Mouse (Mus musculus): Measurements from ENCODE around the gene Lipt1. TPM values are rescaled to one million over a fixed set of nuclear protein-coding genes. Genes with fewer than 3 reads are reported as not detected.

The Lipt1 gene
- polyA plus RNA-seq, 1 experiment from 2014 or later: 6.6 TPM

- Histone ChIP-seq H3K27me3 (replicated peaks; ENCODE audit: insufficient read depth, low read length) (no peaks in the 10 kb centered on the region), H3K9ac (replicated peaks; ENCODE audit: low read depth) (no peak overlapping the region), H3K4me3 (ENCODE audit: low read depth, low read length) (no peak overlapping the region), H3K27ac (ENCODE audit: low read length) (no peak overlapping the region), H3K9me3 (ENCODE audit: low read length) (no peaks in the 10 kb centered on the region), H3K36me3 (ENCODE audit: insufficient read depth, low read length) (peaks cover 14% of the 10 kb centered on the region; the same call in 1 of the 2 replicates), H3K4me2 (replicated peaks; ENCODE audit: low read depth, low read length) (no peak overlapping the region), H3K4me1 (ENCODE audit: insufficient read depth, low read depth, low read length) (peaks cover 3% of the 10 kb centered on the region; the same call in 1 of the 2 replicates)
- DNase-seq (ENCODE audit: low spot score) (no peak), ATAC-seq (no peak)
- TF ChIP-seq CTCF (IDR thresholded peaks at IDR 0.05) (no peak), EP300 (IDR thresholded peaks at IDR 0.05) (no peak)
- 84% methylated on average over 4 of the region's 4 CpGs for WGBS
Observed at GRCm38 (mm10) chr1:37873157-37873556, 1.6 kb downstream of the Lipt1 start.

DNA sequence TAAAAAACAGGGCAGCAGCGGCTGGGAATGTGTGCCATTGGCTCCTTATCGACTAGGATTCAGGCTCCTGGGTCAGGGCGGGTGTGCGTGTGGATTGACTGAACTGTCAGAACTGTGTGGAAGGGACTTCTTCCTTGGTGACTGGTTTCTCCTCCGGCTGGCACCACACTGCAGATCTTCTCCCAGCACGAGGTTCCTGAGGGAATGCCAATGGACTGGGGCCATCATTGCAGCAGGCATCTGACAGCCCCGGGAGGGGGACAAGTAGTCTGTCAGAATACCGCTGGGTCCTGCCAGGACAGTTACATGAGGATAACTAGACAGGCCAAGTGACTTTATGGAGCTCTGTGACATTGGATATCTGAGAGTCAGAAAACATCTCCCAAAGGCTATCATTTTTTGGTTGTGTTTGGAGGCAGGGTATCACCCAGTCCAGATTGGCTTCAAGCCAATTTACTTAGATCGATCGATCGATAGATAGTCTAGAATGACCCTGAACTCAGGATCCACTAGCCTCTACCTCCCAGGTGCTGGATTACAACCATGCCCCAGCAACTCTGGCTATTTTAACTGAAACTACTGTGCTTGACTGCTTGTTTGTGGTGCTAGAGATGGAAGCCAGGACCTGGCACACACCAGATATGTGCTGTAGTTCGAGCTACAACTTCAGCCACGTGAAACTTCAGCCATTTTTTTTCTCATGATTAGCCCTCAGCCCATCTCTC, 6.4 kb downstream of the Lipt1 start:
- H3K9ac ChIP-seq (replicated peaks; ENCODE audit: low read depth): no peak overlapping the region
- no peak overlapping the region for H3K4me2 ChIP-seq (replicated peaks; ENCODE audit: low read depth, low read length)
- WGBS: 93% methylated on average over 13 of the region's 13 CpGs
- H3K4me3 ChIP-seq (ENCODE audit: low read depth, low read length): no peak overlapping the region
- H3K27me3 ChIP-seq (replicated peaks; ENCODE audit: insufficient read depth, low read length): no peaks in the 10 kb centered on the region
- ATAC-seq: no peak
- H3K4me1 ChIP-seq (ENCODE audit: insufficient read depth, low read depth, low read length): no peaks in the 10 kb centered on the region; the same call in 1 of the 2 replicates
- H3K9me3 ChIP-seq (ENCODE audit: low read length): no peaks in the 10 kb centered on the region
- H3K36me3 ChIP-seq (ENCODE audit: insufficient read depth, low read length): peaks cover 42% of the 10 kb centered on the region
- DNase-seq (ENCODE audit: low spot score): no peak
- H3K27ac ChIP-seq (ENCODE audit: low read length): no peak overlapping the region
- no peak for TF ChIP-seq CTCF (IDR thresholded peaks at IDR 0.05)
- no peak for TF ChIP-seq EP300 (IDR thresholded peaks at IDR 0.05)

- no peak overlapping the region for H3K4me3 ChIP-seq (ENCODE audit: low read depth, low read length)
- no peak for ATAC-seq
- no peaks in the 10 kb centered on the region for H3K9me3 ChIP-seq (ENCODE audit: low read length)
- TF ChIP-seq CTCF (IDR thresholded peaks at IDR 0.05) (no peak), EP300 (IDR thresholded peaks at IDR 0.05) (no peak)
- no peak overlapping the region for H3K4me2 ChIP-seq (replicated peaks; ENCODE audit: low read depth, low read length)
- no peak overlapping the region for H3K27ac ChIP-seq (ENCODE audit: low read length)
- 85% methylated on average over 4 of the region's 4 CpGs for WGBS
- H3K36me3 ChIP-seq (ENCODE audit: insufficient read depth, low read length): peaks cover 28% of the 10 kb centered on the region
- no peak for DNase-seq (ENCODE audit: low spot score)
- no peak overlapping the region for H3K9ac ChIP-seq (replicated peaks; ENCODE audit: low read depth)
- H3K27me3 ChIP-seq (replicated peaks; ENCODE audit: insufficient read depth, low read length): no peaks in the 10 kb centered on the region
- H3K4me1 ChIP-seq (ENCODE audit: insufficient read depth, low read depth, low read length): no peaks in the 10 kb centered on the region
Observed at GRCm38 (mm10) chr1:37883411-37883810, 11.9 kb downstream of the Lipt1 start.

GRCm38 (mm10) chr1:37884451-37884850, 12.9 kb downstream of the Lipt1 start:
- TF ChIP-seq CTCF (IDR thresholded peaks at IDR 0.05) (no peak), EP300 (IDR thresholded peaks at IDR 0.05) (no peak)
- WGBS: 65% methylated on average over 4 of the region's 4 CpGs
- Histone ChIP-seq H3K4me2 (replicated peaks; ENCODE audit: low read depth, low read length) (no peak overlapping the region), H3K27me3 (replicated peaks; ENCODE audit: insufficient read depth, low read length) (no peaks in the 10 kb centered on the region), H3K9ac (replicated peaks; ENCODE audit: low read depth) (no peak overlapping the region), H3K27ac (ENCODE audit: low read length) (no peak overlapping the region), H3K4me1 (ENCODE audit: insufficient read depth, low read depth, low read length) (no peaks in the 10 kb centered on the region), H3K36me3 (ENCODE audit: insufficient read depth, low read length) (peaks cover 19% of the 10 kb centered on the region), H3K9me3 (ENCODE audit: low read length) (no peaks in the 10 kb centered on the region), H3K4me3 (ENCODE audit: low read depth, low read length) (no peak overlapping the region)
- ATAC-seq (no peak), DNase-seq (ENCODE audit: low spot score) (peak; percentile 40)

DNA sequence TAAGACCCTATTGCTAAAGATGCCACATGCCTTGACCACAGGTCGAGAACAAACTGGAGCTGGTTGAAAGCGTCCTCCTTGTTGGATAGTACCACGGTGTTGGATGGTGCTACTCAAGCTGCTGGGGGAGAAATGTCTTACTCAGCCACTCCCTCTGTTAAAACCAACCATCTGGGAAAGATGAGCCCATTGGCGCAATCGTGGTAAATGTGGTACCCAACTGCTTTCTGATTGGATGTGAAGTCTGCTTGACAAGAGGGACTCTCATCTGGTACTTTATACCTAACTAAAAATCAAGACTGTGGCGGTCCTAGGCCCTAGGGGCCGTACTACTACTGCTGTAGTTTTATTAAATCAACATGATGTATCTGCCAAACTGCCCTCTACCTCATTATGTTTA, 17.7 kb downstream of the Lipt1 start:
- Histone ChIP-seq H3K9me3 (ENCODE audit: low read length) (no peaks in the 10 kb centered on the region), H3K36me3 (ENCODE audit: insufficient read depth, low read length) (no peaks in the 10 kb centered on the region), H3K4me3 (ENCODE audit: low read depth, low read length) (peak overlapping the region; percentile 77), H3K9ac (replicated peaks; ENCODE audit: low read depth) (peak overlapping the region; percentile 46), H3K4me2 (replicated peaks; ENCODE audit: low read depth, low read length) (peak overlapping the region; percentile 64), H3K27me3 (replicated peaks; ENCODE audit: insufficient read depth, low read length) (no peaks in the 10 kb centered on the region), H3K4me1 (ENCODE audit: insufficient read depth, low read depth, low read length) (no peaks in the 10 kb centered on the region; the same call in 1 of the 2 replicates), H3K27ac (ENCODE audit: low read length) (peak overlapping the region; percentile 89)
- no peak for TF ChIP-seq EP300 (IDR thresholded peaks at IDR 0.05)
- no peak for TF ChIP-seq CTCF (IDR thresholded peaks at IDR 0.05)
- 72% methylated on average over 7 of the region's 7 CpGs for WGBS
- DNase-seq (ENCODE audit: low spot score): no peak
- no peak for ATAC-seq

DNA sequence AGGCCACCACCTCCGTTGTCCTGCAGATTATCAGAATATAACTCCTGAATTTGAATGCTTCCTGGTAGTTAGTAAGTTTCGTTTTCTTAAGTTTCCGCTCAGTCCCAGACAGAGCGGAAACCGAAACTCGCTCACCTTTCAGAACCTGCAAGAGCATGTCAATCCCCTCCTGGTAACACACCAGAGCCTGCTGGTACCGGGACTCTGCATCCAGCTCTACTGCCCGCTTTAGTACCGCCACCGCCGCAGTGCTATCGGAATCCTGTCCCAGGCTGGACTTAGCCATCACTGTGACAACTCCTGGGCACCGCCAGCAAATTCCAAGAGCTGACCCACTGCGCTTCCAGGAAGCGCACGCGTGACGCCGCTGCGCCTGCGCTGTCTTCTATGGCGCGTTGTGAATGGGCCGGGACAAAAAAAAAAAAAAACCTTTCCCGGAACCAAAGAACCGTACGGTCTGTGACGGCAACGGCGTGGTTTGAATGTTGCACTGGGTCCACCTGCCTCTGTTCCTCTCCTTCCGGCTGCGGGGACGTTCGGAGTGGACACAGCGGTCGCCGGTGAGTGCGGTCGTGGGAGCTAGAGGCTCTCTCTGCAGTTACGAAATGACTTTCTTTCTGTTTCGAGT, 18.6 kb downstream of the Lipt1 start, which contains the start of the genes Mitd1 and Mrpl30:
Gene Mitd1, minus strand, starts transcription at position 387 of the 628 bp plus-strand sequence.
Gene Mrpl30, plus strand, starts transcription at position 453 of the 628 bp plus-strand sequence.
- Histone ChIP-seq H3K9me3 (ENCODE audit: low read length) (no peaks in the 10 kb centered on the region), H3K27ac (ENCODE audit: low read length) (peak within 1 kb of the TSS; percentile 89), H3K9ac (replicated peaks; ENCODE audit: low read depth) (peak within 1 kb of the TSS; percentile 59), H3K36me3 (ENCODE audit: insufficient read depth, low read length) (no peaks in the 10 kb centered on the region), H3K4me2 (replicated peaks; ENCODE audit: low read depth, low read length) (peak within 1 kb of the TSS; percentile 68), H3K4me1 (ENCODE audit: insufficient read depth, low read depth, low read length) (no peaks in the 10 kb centered on the region; the same call in 1 of the 2 replicates), H3K4me3 (ENCODE audit: low read depth, low read length) (peak within 1 kb of the TSS; percentile 77), H3K27me3 (replicated peaks; ENCODE audit: insufficient read depth, low read length) (no peaks in the 10 kb centered on the region)
- peak; percentile 38; the same call in 1 of the 2 replicates for TF ChIP-seq EP300 (IDR thresholded peaks at IDR 0.05)
- TF ChIP-seq CTCF (IDR thresholded peaks at IDR 0.05): no peak
- DNase-seq (ENCODE audit: low spot score) (peak; percentile 94), ATAC-seq (peak; percentile 96)
- WGBS: under 1% methylated on average over 37 of the region's 41 CpGs

Measured in lung, postnatal 0 days (tissue).